Mouse (Mus musculus): ENCODE data around the gene Zbtb32. TPM values are rescaled to one million over a fixed set of nuclear protein-coding genes. Genes with fewer than 3 reads are reported as not detected.
A peak's percentile ranks its signal among the peaks of the same experiment; 100 is the strongest.

Gene Zbtb32
- polyA plus RNA-seq, 2 experiments: 0.06 TPM; not detected in 1

- TF ChIP-seq EP300 (IDR thresholded peaks at IDR 0.05; ENCODE audit: low read depth) (no peak), CTCF (IDR thresholded peaks at IDR 0.05; ENCODE audit: low read depth) (no peak)
- H3K4me2 ChIP-seq (ENCODE audit: low read depth): no peak overlapping the region
- 91% methylated on average over 1 of the region's 1 CpGs for WGBS (ENCODE audit: insufficient replicate concordance)
Observed at GRCm38 (mm10) chr7:30550603-30551002, 48.1 kb downstream of the Zbtb32 start.

DNA sequence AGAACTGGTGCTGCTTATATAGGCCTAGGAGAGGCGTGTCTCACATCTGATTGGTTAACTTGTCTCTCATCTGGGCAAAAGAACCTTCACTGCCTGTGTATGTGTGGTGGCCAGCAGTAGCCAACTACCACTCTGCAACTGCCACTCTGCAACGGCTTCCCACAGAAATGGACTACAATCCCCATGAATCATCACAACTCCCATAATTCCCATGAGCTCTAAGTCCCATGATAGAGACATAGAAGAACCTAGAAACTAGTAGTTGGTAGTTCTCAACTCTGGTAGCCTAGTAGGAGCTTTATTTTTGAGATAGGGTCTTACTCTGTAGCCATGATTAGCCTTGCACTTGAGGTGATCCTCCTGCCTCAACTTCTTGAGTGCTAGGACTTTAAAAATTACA lies 48.8 kb downstream of the Zbtb32 start:
- TF ChIP-seq CTCF (IDR thresholded peaks at IDR 0.05; ENCODE audit: low read depth) (no peak), EP300 (IDR thresholded peaks at IDR 0.05; ENCODE audit: low read depth) (no peak)
- no peak for DNase-seq (ENCODE audit: low read depth in 3 of 3, low spot score in 3 of 3)
- Histone ChIP-seq H3K9me3 (ENCODE audit: control insufficient read depth, low read length) (no peaks in the 10 kb centered on the region), H3K4me1 (replicated peaks; ENCODE audit: control insufficient read depth in 2 of 2, insufficient read depth in 2 of 2, low read length in 1 of 2) (peaks cover 6 to 7% of the 10 kb centered on the region in 2 experiments), H3K36me3 (replicated peaks; ENCODE audit: control insufficient read depth, insufficient read depth, low read depth) (peaks cover 6% of the 10 kb centered on the region; the same call in 1 of the 2 replicates), H3K27ac (no peak overlapping the region), H3K4me2 (ENCODE audit: low read depth) (no peak overlapping the region), H3K27me3 (ENCODE audit: control insufficient read depth, insufficient read depth, low read length) (no peaks in the 10 kb centered on the region), H3K9ac (replicated peaks) (no peak overlapping the region), H3K4me3 (ENCODE audit: insufficient read depth in 1 of 2, low read depth in 2 of 2, low read length in 2 of 2) (no peak overlapping the region)
- WGBS (ENCODE audit: insufficient replicate concordance): 85% methylated on average over 2 of the region's 2 CpGs
- ATAC-seq (ENCODE audit: insufficient read depth): no peak

More at GRCm38 (mm10) chr7:30550603-30551002, 48.1 kb downstream of the Zbtb32 start:
- H3K36me3 ChIP-seq (replicated peaks; ENCODE audit: control insufficient read depth, insufficient read depth, low read depth): peaks cover 11% of the 10 kb centered on the region; the same call in 1 of the 2 replicates
- H3K4me3 ChIP-seq (ENCODE audit: insufficient read depth in 1 of 2, low read depth in 2 of 2, low read length in 2 of 2): no peak overlapping the region
- H3K9ac ChIP-seq (replicated peaks): no peak overlapping the region
- DNase-seq (ENCODE audit: low read depth in 3 of 3, low spot score in 3 of 3) (no peak), ATAC-seq (ENCODE audit: insufficient read depth) (no peak)
- H3K4me1 ChIP-seq (replicated peaks; ENCODE audit: control insufficient read depth in 2 of 2, insufficient read depth in 2 of 2, low read length in 1 of 2): peaks cover 6 to 7% of the 10 kb centered on the region in 2 experiments
- H3K9me3 ChIP-seq (ENCODE audit: control insufficient read depth, low read length): no peaks in the 10 kb centered on the region
- no peaks in the 10 kb centered on the region for H3K27me3 ChIP-seq (ENCODE audit: control insufficient read depth, insufficient read depth, low read length)
- H3K27ac ChIP-seq: no peak overlapping the region

GRCm38 (mm10) chr7:30544327-30544726 lies 54.4 kb downstream of the Zbtb32 start:
- WGBS (ENCODE audit: insufficient replicate concordance): 37% methylated on average over 2 of the region's 2 CpGs
- Histone ChIP-seq H3K4me2 (ENCODE audit: low read depth) (no peak overlapping the region), H3K27me3 (ENCODE audit: control insufficient read depth, insufficient read depth, low read length) (no peaks in the 10 kb centered on the region), H3K4me3 (ENCODE audit: insufficient read depth in 1 of 2, low read depth in 2 of 2, low read length in 2 of 2) (no peak overlapping the region), H3K36me3 (replicated peaks; ENCODE audit: control insufficient read depth, insufficient read depth, low read depth) (peaks cover 6% of the 10 kb centered on the region; the same call in 1 of the 2 replicates), H3K9ac (replicated peaks) (no peak overlapping the region), H3K27ac (no peak overlapping the region), H3K4me1 (replicated peaks; ENCODE audit: control insufficient read depth in 2 of 2, insufficient read depth in 2 of 2, low read length in 1 of 2) (peaks cover 3 to 7% of the 10 kb centered on the region in 2 experiments), H3K9me3 (ENCODE audit: control insufficient read depth, low read length) (no peaks in the 10 kb centered on the region)
- ATAC-seq (ENCODE audit: insufficient read depth) (peak; percentile 39; the same call in 1 of the 2 replicates), DNase-seq (ENCODE audit: low read depth in 3 of 3, low spot score in 3 of 3) (no peak)
- TF ChIP-seq EP300 (IDR thresholded peaks at IDR 0.05; ENCODE audit: low read depth) (no peak), CTCF (IDR thresholded peaks at IDR 0.05; ENCODE audit: low read depth) (no peak)

GRCm38 (mm10) chr7:30540572-30540971 lies 58.1 kb downstream of the Zbtb32 start:
- no peak for ATAC-seq (ENCODE audit: insufficient read depth)
- no peak overlapping the region for H3K4me3 ChIP-seq (ENCODE audit: insufficient read depth in 1 of 2, low read depth in 2 of 2, low read length in 2 of 2)
- no peaks in the 10 kb centered on the region for H3K27me3 ChIP-seq (ENCODE audit: control insufficient read depth, insufficient read depth, low read length)
- H3K36me3 ChIP-seq (replicated peaks; ENCODE audit: control insufficient read depth, insufficient read depth, low read depth): no peaks in the 10 kb centered on the region
- H3K4me1 ChIP-seq (replicated peaks; ENCODE audit: control insufficient read depth in 2 of 2, insufficient read depth in 2 of 2, low read length in 1 of 2): peaks cover 8 to 12% of the 10 kb centered on the region in 2 experiments
- H3K4me2 ChIP-seq (ENCODE audit: low read depth): no peak overlapping the region
- H3K27ac ChIP-seq: no peak overlapping the region
- WGBS (ENCODE audit: insufficient replicate concordance): 74% methylated on average over 7 of the region's 7 CpGs
- H3K9me3 ChIP-seq (ENCODE audit: control insufficient read depth, low read length): no peaks in the 10 kb centered on the region
- DNase-seq (ENCODE audit: low read depth in 3 of 3, low spot score in 3 of 3): no peak
- TF ChIP-seq EP300 (IDR thresholded peaks at IDR 0.05; ENCODE audit: low read depth) (no peak), CTCF (IDR thresholded peaks at IDR 0.05; ENCODE audit: low read depth) (no peak)
- H3K9ac ChIP-seq (replicated peaks): no peak overlapping the region

Small RNA genes lying within 50 kb of the gene (microRNA-seq; reads per million reads assigned to microRNA genes)
- 3.8 reads per million for gene Gm38670
- 1.7 reads per million for gene Mir3569

Other genes starting within 250 kb of the Zbtb32 start
Only the 30 nearest of the 31 such genes appear.
- 78.3 and 95.0 TPM in 2 replicates for gene Tyrobp, start 185.1 kb downstream of the Zbtb32 start, polyA plus RNA-seq (2012; rRNA removed)
- gene Tyrobp, start 185.1 kb downstream of the Zbtb32 start, polyA plus RNA-seq (2014; fragmentation: Nextera tagmentation; extraction: Ambion mirVana): 105 and 113 TPM in 2 replicates
- gene Hcst, start 179.1 kb downstream of the Zbtb32 start, polyA plus RNA-seq (2012; rRNA removed): 3.3 and 4.7 TPM in 2 replicates
- gene Hcst, start 179.1 kb downstream of the Zbtb32 start, polyA plus RNA-seq (2014; fragmentation: Nextera tagmentation; extraction: Ambion mirVana): 4.5 and 4.9 TPM in 2 replicates
- 0.92 and 1.2 TPM in 2 replicates for gene Nfkbid, start 177.2 kb downstream of the Zbtb32 start, polyA plus RNA-seq (2012; rRNA removed)
- 0.69 and 1.1 TPM in 2 replicates for gene Nfkbid, start 177.2 kb downstream of the Zbtb32 start, polyA plus RNA-seq (2014; fragmentation: Nextera tagmentation; extraction: Ambion mirVana)
- 2.9 and 4.0 TPM in 2 replicates for gene Aplp1, start 153.4 kb downstream of the Zbtb32 start, polyA plus RNA-seq (2012; rRNA removed)
- gene Aplp1, start 153.4 kb downstream of the Zbtb32 start, polyA plus RNA-seq (2014; fragmentation: Nextera tagmentation; extraction: Ambion mirVana): 3.5 and 4.5 TPM in 2 replicates
- gene Kirrel2, start 141.2 kb downstream of the Zbtb32 start, polyA plus RNA-seq (2012; rRNA removed): 0.10 and 0.30 TPM in 2 replicates
- 0.18 TPM in 1 of 2 replicates, not detected in the other for gene Kirrel2, start 141.2 kb downstream of the Zbtb32 start, polyA plus RNA-seq (2014; fragmentation: Nextera tagmentation; extraction: Ambion mirVana)
- gene Nphs1, start 140.6 kb downstream of the Zbtb32 start, polyA plus RNA-seq (2012; rRNA removed): 0.03 TPM in 2 replicates
- gene Nphs1, start 140.6 kb downstream of the Zbtb32 start, polyA plus RNA-seq (2014; fragmentation: Nextera tagmentation; extraction: Ambion mirVana): 0.08 and 0.19 TPM in 2 replicates
- gene Prodh2, start 105.3 kb downstream of the Zbtb32 start, polyA plus RNA-seq (2012; rRNA removed): 47.9 and 52.1 TPM in 2 replicates
- gene Prodh2, start 105.3 kb downstream of the Zbtb32 start, polyA plus RNA-seq (2014; fragmentation: Nextera tagmentation; extraction: Ambion mirVana): 33.8 and 41.4 TPM in 2 replicates
- gene Arhgap33, start 63.8 kb downstream of the Zbtb32 start, polyA plus RNA-seq (2012; rRNA removed): 7.1 and 7.9 TPM in 2 replicates
- gene Arhgap33, start 63.8 kb downstream of the Zbtb32 start, polyA plus RNA-seq (2014; fragmentation: Nextera tagmentation; extraction: Ambion mirVana): 1.3 and 2.0 TPM in 2 replicates
- 4.2 and 5.5 TPM in 2 replicates for gene Hspb6, start 46.7 kb downstream of the Zbtb32 start, polyA plus RNA-seq (2012; rRNA removed)
- 3.0 and 3.6 TPM in 2 replicates for gene Hspb6, start 46.7 kb downstream of the Zbtb32 start, polyA plus RNA-seq (2014; fragmentation: Nextera tagmentation; extraction: Ambion mirVana)
- 6.5 and 6.8 TPM in 2 replicates for gene Proser3, start 46.6 kb downstream of the Zbtb32 start, polyA plus RNA-seq (2012; rRNA removed)
- gene Proser3, start 46.6 kb downstream of the Zbtb32 start, polyA plus RNA-seq (2014; fragmentation: Nextera tagmentation; extraction: Ambion mirVana): 1.3 and 2.8 TPM in 2 replicates
- gene Lin37, start 39.1 kb downstream of the Zbtb32 start, polyA plus RNA-seq (2012; rRNA removed): 15.3 and 17.6 TPM in 2 replicates
- gene Lin37, start 39.1 kb downstream of the Zbtb32 start, polyA plus RNA-seq (2014; fragmentation: Nextera tagmentation; extraction: Ambion mirVana): 21.2 and 22.0 TPM in 2 replicates
- gene U2af1l4, start 35.6 kb downstream of the Zbtb32 start, polyA plus RNA-seq (2012; rRNA removed): 19.5 and 28.1 TPM in 2 replicates
- 40.7 and 44.0 TPM in 2 replicates for gene U2af1l4, start 35.6 kb downstream of the Zbtb32 start, polyA plus RNA-seq (2014; fragmentation: Nextera tagmentation; extraction: Ambion mirVana)
- 1.2 and 1.4 TPM in 2 replicates for gene Gm49396, start 35.6 kb downstream of the Zbtb32 start, polyA plus RNA-seq (2012; rRNA removed)
- 0.71 and 0.99 TPM in 2 replicates for gene Gm49396, start 35.6 kb downstream of the Zbtb32 start, polyA plus RNA-seq (2014; fragmentation: Nextera tagmentation; extraction: Ambion mirVana)
- 55.8 and 63.5 TPM in 2 replicates for gene Psenen, start 35.3 kb downstream of the Zbtb32 start, polyA plus RNA-seq (2012; rRNA removed)
- gene Psenen, start 35.3 kb downstream of the Zbtb32 start, polyA plus RNA-seq (2014; fragmentation: Nextera tagmentation; extraction: Ambion mirVana): 59.1 and 64.6 TPM in 2 replicates
- 1.5 and 1.8 TPM in 2 replicates for gene Igflr1, start 33.5 kb downstream of the Zbtb32 start, polyA plus RNA-seq (2012; rRNA removed)
- gene Igflr1, start 33.5 kb downstream of the Zbtb32 start, polyA plus RNA-seq (2014; fragmentation: Nextera tagmentation; extraction: Ambion mirVana): 0.53 and 1.2 TPM in 2 replicates
- 10.4 and 12.7 TPM in 2 replicates for gene Kmt2b, start 10.2 kb downstream of the Zbtb32 start, polyA plus RNA-seq (2012; rRNA removed)
- 3.4 and 4.2 TPM in 2 replicates for gene Kmt2b, start 10.2 kb downstream of the Zbtb32 start, polyA plus RNA-seq (2014; fragmentation: Nextera tagmentation; extraction: Ambion mirVana)
- gene Upk1a, start 13.9 kb upstream of the Zbtb32 start, polyA plus RNA-seq (2012; rRNA removed): 0.29 and 0.67 TPM in 2 replicates
- not detected in 2 replicates for gene Upk1a, start 13.9 kb upstream of the Zbtb32 start, polyA plus RNA-seq (2014; fragmentation: Nextera tagmentation; extraction: Ambion mirVana)
- gene Cox6b1, start 27.2 kb upstream of the Zbtb32 start, polyA plus RNA-seq (2012; rRNA removed): 300 and 459 TPM in 2 replicates
- 647 and 655 TPM in 2 replicates for gene Cox6b1, start 27.2 kb upstream of the Zbtb32 start, polyA plus RNA-seq (2014; fragmentation: Nextera tagmentation; extraction: Ambion mirVana)
- gene Etv2, start 36.9 kb upstream of the Zbtb32 start, polyA plus RNA-seq (2012; rRNA removed): not detected in 2 replicates
- not detected in 2 replicates for gene Etv2, start 36.9 kb upstream of the Zbtb32 start, polyA plus RNA-seq (2014; fragmentation: Nextera tagmentation; extraction: Ambion mirVana)
- 22.9 and 25.2 TPM in 2 replicates for gene Rbm42, start 51.4 kb upstream of the Zbtb32 start, polyA plus RNA-seq (2012; rRNA removed)
- 34.5 and 40.4 TPM in 2 replicates for gene Rbm42, start 51.4 kb upstream of the Zbtb32 start, polyA plus RNA-seq (2014; fragmentation: Nextera tagmentation; extraction: Ambion mirVana)
- gene Haus5, start 66.1 kb upstream of the Zbtb32 start, polyA plus RNA-seq (2012; rRNA removed): 23.8 and 28.5 TPM in 2 replicates
- gene Haus5, start 66.1 kb upstream of the Zbtb32 start, polyA plus RNA-seq (2014; fragmentation: Nextera tagmentation; extraction: Ambion mirVana): 28.7 and 29.1 TPM in 2 replicates
- gene Pmis2, start 72.7 kb upstream of the Zbtb32 start, polyA plus RNA-seq (2012; rRNA removed): not detected in 2 replicates
- not detected in 2 replicates for gene Pmis2, start 72.7 kb upstream of the Zbtb32 start, polyA plus RNA-seq (2014; fragmentation: Nextera tagmentation; extraction: Ambion mirVana)
- 0.13 and 0.32 TPM in 2 replicates for gene 2200002J24Rik, start 100.0 kb upstream of the Zbtb32 start, polyA plus RNA-seq (2012; rRNA removed)
- gene 2200002J24Rik, start 100.0 kb upstream of the Zbtb32 start, polyA plus RNA-seq (2014; fragmentation: Nextera tagmentation; extraction: Ambion mirVana): 1.2 and 2.0 TPM in 2 replicates
- gene Atp4a, start 113.3 kb upstream of the Zbtb32 start, polyA plus RNA-seq (2012; rRNA removed): 0.97 and 1.6 TPM in 2 replicates
- 0.43 and 2.1 TPM in 2 replicates for gene Atp4a, start 113.3 kb upstream of the Zbtb32 start, polyA plus RNA-seq (2014; fragmentation: Nextera tagmentation; extraction: Ambion mirVana)
- 63.3 and 64.4 TPM in 2 replicates for gene Tmem147, start 130.6 kb upstream of the Zbtb32 start, polyA plus RNA-seq (2012; rRNA removed)
- 110 and 117 TPM in 2 replicates for gene Tmem147, start 130.6 kb upstream of the Zbtb32 start, polyA plus RNA-seq (2014; fragmentation: Nextera tagmentation; extraction: Ambion mirVana)
- not detected in 2 replicates for gene Gapdhs, start 144.8 kb upstream of the Zbtb32 start, polyA plus RNA-seq (2012; rRNA removed)
- gene Gapdhs, start 144.8 kb upstream of the Zbtb32 start, polyA plus RNA-seq (2014; fragmentation: Nextera tagmentation; extraction: Ambion mirVana): not detected in 2 replicates
- gene Sbsn, start 152.6 kb upstream of the Zbtb32 start, polyA plus RNA-seq (2012; rRNA removed): 0.12 and 0.37 TPM in 2 replicates
- not detected in 2 replicates for gene Sbsn, start 152.6 kb upstream of the Zbtb32 start, polyA plus RNA-seq (2014; fragmentation: Nextera tagmentation; extraction: Ambion mirVana)
- 0.23 and 0.26 TPM in 2 replicates for gene Dmkn, start 164.8 kb upstream of the Zbtb32 start, polyA plus RNA-seq (2012; rRNA removed)
- 0.20 TPM in 1 of 2 replicates, not detected in the other for gene Dmkn, start 164.8 kb upstream of the Zbtb32 start, polyA plus RNA-seq (2014; fragmentation: Nextera tagmentation; extraction: Ambion mirVana)
- not detected in 2 replicates for gene Krtdap, start 189.0 kb upstream of the Zbtb32 start, polyA plus RNA-seq (2012; rRNA removed)
- not detected in 2 replicates for gene Krtdap, start 189.0 kb upstream of the Zbtb32 start, polyA plus RNA-seq (2014; fragmentation: Nextera tagmentation; extraction: Ambion mirVana)
- gene Ffar2, start 224.9 kb upstream of the Zbtb32 start, polyA plus RNA-seq (2012; rRNA removed): 0.36 and 0.41 TPM in 2 replicates
- 0.34 and 0.43 TPM in 2 replicates for gene Ffar2, start 224.9 kb upstream of the Zbtb32 start, polyA plus RNA-seq (2014; fragmentation: Nextera tagmentation; extraction: Ambion mirVana)

Data from liver, embryonic 14.5 days (tissue).